Mouse (Mus musculus) neural tube, embryonic 11.5 days (tissue): ENCODE measurements at regions not wholly inside any gene's neighbourhood (a gene's known extent, or its start where the extent isn't known, plus 50 kb on each side); places are given as distances from the start of the nearest gene placed in this dataset.

Experiments used
- ATAC-seq: fragments of 200-750 bp; cut with Nextera tagmentation; 2 replicates; pipeline ENCODE4 v1.8.0; 2017; ENCODE audit warnings: moderate number of reproducible peaks, mild to moderate bottlenecking, moderate TSS enrichment, moderate library complexity; ENCODE audit not compliant: insufficient read depth, low FRiP score, low TSS enrichment
- DNase-seq: peaks from one replicate; pipeline ENCODE4 v3.0.0-alpha.2; 2015; ENCODE audit warnings: low spot score
- H3K27ac ChIP-seq: fragments of 300-500 bp; sonication (generic); 2 replicates; pipeline ENCODE4 v1.5.1; 2014; ENCODE audit warnings: low read depth, mild to moderate bottlenecking, low read length
- H3K27me3 ChIP-seq: fragments of 300-500 bp; sonication (generic); 2 replicates; pipeline ENCODE4 v1.6.1; 2014; ENCODE audit warnings: mild to moderate bottlenecking, low read length, mixed read lengths; ENCODE audit not compliant: control insufficient read depth, insufficient read depth
- H3K36me3 ChIP-seq: fragments of 300-500 bp; sonication (generic); 2 replicates; pipeline ENCODE4 v1.6.1; 2014; ENCODE audit warnings: mild to moderate bottlenecking, low read length, moderate library complexity, mixed read lengths; ENCODE audit not compliant: control insufficient read depth, insufficient read depth
- H3K4me1 ChIP-seq: fragments of 300-500 bp; sonication (generic); 2 replicates; pipeline ENCODE4 v1.6.1; 2014; ENCODE audit warnings: low read length, mixed read lengths; ENCODE audit not compliant: control insufficient read depth, insufficient read depth
- H3K4me2 ChIP-seq: fragments of 300-500 bp; sonication (generic); 2 replicates; pipeline ENCODE4 v1.6.1; 2014; ENCODE audit warnings: low read depth, mild to moderate bottlenecking, moderate library complexity
- H3K4me3 ChIP-seq: fragments of 300-500 bp; sonication (generic); 2 replicates; pipeline ENCODE4 v1.5.1; 2014; ENCODE audit warnings: low read depth, low read length
- H3K9ac ChIP-seq: fragments of 300-500 bp; sonication (generic); 2 replicates; pipeline ENCODE4 v1.6.1; 2014; ENCODE audit warnings: mild to moderate bottlenecking, low read length
- H3K9me3 ChIP-seq: fragments of 300-500 bp; sonication (generic); 2 replicates; pipeline ENCODE4 v1.6.1; 2016; ENCODE audit warnings: low read length; ENCODE audit not compliant: control insufficient read depth
- WGBS: fragments of 180-500 bp; shearing (Covaris S2); extraction: QIAGEN DNeasy Blood & Tissue Kit; methylation state at CpG from one replicate; pipeline ENCODE4 v1.1.7; 2014; 5-methylcytosine and 5-hydroxymethylcytosine counted together

GRCm38 (mm10) chr3:140476534-140476933 lies 735.6 kb downstream of the Pdha2 start:
- Histone ChIP-seq H3K4me3 (no peak overlapping the region), H3K27me3 (no peaks in the 10 kb centered on the region), H3K9ac (no peak overlapping the region), H3K36me3 (no peaks in the 10 kb centered on the region), H3K4me1 (no peaks in the 10 kb centered on the region), H3K9me3 (no peaks in the 10 kb centered on the region), H3K27ac (no peak overlapping the region), H3K4me2 (no peak overlapping the region)
- WGBS = 77% methylated on average over 2 of the region's 2 CpGs
- DNase-seq = no peak
- ATAC-seq = no peak

GRCm38 (mm10) chr3:140452513-140452912 lies 759.6 kb downstream of the Pdha2 start:
- H3K4me2 ChIP-seq = no peak overlapping the region
- no peaks in the 10 kb centered on the region for H3K4me1 ChIP-seq
- WGBS = 73% methylated on average over 8 of the region's 8 CpGs
- no peak overlapping the region for H3K9ac ChIP-seq
- no peak overlapping the region for H3K27ac ChIP-seq
- no peaks in the 10 kb centered on the region for H3K9me3 ChIP-seq
- no peak for ATAC-seq
- no peaks in the 10 kb centered on the region for H3K27me3 ChIP-seq
- H3K4me3 ChIP-seq = no peak overlapping the region
- H3K36me3 ChIP-seq = no peaks in the 10 kb centered on the region
- DNase-seq = no peak

- DNase-seq (no peak), ATAC-seq (no peak)
- Histone ChIP-seq H3K9ac (no peak overlapping the region), H3K27me3 (no peaks in the 10 kb centered on the region), H3K36me3 (no peaks in the 10 kb centered on the region), H3K4me2 (no peak overlapping the region), H3K9me3 (no peaks in the 10 kb centered on the region), H3K27ac (no peak overlapping the region), H3K4me1 (no peaks in the 10 kb centered on the region), H3K4me3 (no peak overlapping the region)
- 96% methylated on average over 1 of the region's 1 CpGs for WGBS
These were observed 761.0 kb downstream of the Pdha2 start for GRCm38 (mm10) chr3:140451148-140451547.

- no peaks in the 10 kb centered on the region for H3K4me1 ChIP-seq
- no peaks in the 10 kb centered on the region for H3K9me3 ChIP-seq
- H3K4me3 ChIP-seq = no peak overlapping the region
- H3K4me2 ChIP-seq = no peak overlapping the region
- H3K27me3 ChIP-seq = no peaks in the 10 kb centered on the region
- DNase-seq (no peak), ATAC-seq (no peak)
- no peaks in the 10 kb centered on the region for H3K36me3 ChIP-seq
- H3K9ac ChIP-seq = no peak overlapping the region
- no peak overlapping the region for H3K27ac ChIP-seq
- 51% methylated on average over 4 of the region's 4 CpGs for WGBS
These were observed 802.9 kb downstream of the Pdha2 start for GRCm38 (mm10) chr3:140409239-140409638.
